Mouse (Mus musculus) urinary bladder, postnatal 36 days (tissue): ENCODE measurements at regions not wholly inside any gene's neighbourhood (a gene's known extent, or its start where the extent isn't known, plus 50 kb on each side); places are given as distances from the start of the nearest gene placed in this dataset.
"Not testable (repeated sequence)": the region's sequence is repeated elsewhere in the genome, so short reads cannot be mapped to it uniquely, and the experiment has no call there.

Source experiments
- DNase-seq, 2 experiments: peaks; one replicate each; pipeline ENCODE4 v3.0.0; 2022; ENCODE audit warnings: low spot score in 2 of 2, mixed read lengths in 1 of 2

DNA sequence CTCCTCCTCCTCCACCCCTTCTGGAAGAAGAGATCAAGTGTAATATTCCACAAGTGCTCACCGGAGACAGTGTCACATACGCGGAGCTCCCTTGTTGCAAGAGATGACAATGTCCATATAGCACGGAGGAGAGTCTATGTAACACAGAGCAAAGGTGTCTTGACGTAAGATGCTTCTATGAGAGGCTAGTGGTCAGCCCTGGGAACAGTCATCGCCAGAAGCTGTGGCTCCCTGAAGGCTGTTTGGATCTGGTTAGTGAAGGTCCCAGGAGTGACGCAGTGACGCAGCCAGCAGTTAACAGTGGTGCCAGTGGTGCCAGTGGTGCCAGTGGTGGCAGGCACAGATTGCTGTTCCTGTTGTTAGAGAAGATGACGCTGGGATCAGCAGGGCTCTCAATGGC lies 66.9 kb downstream of the Twistnb start:
- no peak for DNase-seq

DNA sequence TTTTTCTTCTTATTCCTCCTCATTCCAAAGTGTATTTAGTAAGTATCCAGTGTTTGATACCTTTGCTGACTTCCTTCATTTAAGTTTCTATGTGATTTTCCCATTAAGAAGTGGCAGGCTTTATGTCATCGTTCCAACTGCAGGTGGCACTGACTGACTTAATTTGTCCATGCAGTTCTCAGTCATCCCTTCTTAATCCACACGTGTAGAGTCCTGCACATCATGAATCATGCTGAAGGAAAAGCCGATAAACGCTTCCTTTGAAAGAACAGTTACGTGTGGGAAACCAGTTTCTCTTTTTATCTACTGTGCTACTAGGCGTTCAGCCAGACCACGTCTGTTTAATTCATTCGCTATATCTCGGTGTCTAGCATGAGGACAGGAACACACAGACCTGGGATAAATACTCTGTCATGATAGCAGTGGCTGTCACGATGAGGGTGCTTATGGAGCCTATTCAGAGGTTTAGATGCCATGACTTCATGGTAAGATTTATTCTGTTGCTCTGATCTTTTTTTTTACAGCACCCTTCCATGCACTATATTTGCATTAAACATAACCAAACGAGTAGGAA lies 68.0 kb downstream of the Twistnb start:
- no peak for DNase-seq

DNA sequence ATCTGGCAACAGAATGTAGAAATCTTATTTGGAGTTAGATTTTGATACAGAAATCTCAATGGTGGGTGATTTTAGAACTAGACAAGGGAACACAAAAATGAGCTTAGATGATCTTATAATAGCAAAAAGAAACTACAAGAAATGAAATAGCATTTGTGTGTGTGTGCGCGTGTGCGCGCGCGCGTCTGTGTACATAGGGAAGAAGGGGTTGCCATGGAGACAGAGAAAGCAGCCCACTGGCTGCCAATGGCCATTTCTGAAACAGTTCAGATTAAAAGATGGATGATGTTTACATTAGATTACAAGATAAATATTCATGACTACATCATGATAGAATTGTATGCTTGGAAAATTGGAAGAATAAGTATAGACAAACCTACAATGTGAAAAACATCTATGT lies 112.1 kb downstream of the Twistnb start:
- no peak for DNase-seq

DNA sequence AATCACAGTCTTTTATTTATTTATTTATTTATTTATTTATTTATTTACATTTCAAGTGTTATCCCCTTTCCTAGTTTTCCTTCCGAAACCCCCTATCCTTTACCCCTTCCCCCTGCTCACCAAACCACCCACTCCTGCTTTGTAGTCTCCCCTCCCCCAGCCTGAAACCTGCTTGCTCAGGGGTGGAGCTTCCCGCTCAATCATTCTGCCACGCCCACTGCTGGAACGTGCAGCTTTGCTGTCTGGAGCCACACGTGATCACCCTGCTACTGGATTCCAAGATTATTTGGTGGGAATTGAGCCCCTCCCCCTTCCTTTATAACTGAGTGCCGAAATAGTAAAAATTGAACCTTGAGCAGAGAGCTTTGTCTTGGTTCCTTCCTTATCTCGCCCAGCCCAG lies 122.2 kb downstream of the Twistnb start:
- DNase-seq = not testable (repeated sequence)

DNA sequence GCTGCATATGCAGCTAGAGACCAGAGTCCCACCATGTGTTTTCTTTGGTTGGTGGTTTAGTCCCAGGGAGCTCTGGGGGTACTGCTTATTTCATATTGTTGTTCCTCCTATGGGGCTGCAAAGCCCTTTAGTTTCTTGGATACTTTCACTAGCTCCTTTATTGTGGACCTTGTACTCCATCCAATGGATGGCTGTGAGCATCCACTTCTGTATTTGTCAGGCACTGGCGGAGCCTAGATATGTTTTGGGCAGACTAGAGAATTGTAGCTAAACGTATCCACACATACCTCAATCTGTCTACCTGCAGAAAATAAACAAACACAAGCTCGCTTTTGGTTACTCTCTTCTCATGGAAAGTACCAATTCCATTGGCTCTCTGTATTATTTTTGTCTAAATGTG lies 122.8 kb downstream of the Twistnb start:
- no peak for DNase-seq

DNA sequence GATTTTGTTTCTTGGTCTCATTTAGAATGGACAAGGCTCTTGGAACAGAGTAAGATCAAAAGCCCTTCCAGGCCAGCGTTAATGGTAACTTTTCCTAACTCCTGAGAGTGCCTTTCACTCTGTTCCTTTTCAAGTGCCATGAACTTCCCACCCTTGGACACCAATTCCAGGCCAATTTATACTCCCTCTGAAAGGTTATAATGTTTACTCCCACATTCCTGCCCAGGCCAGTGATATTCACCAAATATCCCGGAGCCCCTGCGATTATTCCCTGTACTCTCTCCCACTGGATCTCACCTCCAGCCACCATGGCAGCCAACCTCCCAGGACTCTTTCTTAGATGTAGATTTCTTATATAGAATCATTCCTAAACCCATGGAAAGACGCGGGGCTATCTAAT lies 123.2 kb downstream of the Twistnb start:
- DNase-seq = no peak

DNA sequence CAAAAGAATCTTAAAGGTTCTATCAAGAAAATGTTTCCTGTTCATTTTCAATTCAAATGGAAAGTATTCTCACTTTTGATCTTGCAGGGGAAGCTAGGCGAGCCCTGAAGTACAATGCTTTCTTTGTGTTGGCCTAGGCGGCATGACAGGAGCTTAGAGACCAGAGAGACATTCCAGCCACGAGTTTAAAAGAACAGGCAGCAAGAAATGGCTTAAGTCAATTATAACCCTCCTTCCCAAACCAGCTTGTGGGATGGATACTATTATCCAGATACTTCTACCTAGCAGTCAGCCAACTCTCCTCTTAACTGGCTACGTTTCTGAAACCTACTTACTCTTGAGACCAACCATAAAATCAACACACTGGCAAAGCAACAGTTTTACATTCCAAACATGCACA lies 124.3 kb downstream of the Twistnb start:
- DNase-seq = no peak

DNA sequence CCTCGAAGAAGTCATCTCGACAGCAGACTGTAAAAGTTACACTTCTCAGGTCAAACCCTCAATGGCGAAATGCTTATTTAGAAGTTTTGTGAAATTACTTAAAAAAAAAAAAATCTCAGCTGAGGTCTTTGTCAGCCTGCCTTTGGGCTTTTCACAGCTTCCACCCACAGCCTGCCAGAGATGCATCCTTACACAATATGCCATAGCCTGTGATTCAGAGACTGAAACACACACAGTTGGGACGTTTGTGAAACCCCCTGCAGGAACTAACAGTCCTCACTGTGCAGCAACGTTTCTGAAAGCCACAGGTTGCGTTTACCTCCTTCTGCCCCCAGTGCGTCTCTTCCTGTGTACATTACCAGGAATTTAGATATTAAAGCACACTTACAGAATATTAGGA lies 131.7 kb downstream of the Twistnb start:
- no peak for DNase-seq

DNA sequence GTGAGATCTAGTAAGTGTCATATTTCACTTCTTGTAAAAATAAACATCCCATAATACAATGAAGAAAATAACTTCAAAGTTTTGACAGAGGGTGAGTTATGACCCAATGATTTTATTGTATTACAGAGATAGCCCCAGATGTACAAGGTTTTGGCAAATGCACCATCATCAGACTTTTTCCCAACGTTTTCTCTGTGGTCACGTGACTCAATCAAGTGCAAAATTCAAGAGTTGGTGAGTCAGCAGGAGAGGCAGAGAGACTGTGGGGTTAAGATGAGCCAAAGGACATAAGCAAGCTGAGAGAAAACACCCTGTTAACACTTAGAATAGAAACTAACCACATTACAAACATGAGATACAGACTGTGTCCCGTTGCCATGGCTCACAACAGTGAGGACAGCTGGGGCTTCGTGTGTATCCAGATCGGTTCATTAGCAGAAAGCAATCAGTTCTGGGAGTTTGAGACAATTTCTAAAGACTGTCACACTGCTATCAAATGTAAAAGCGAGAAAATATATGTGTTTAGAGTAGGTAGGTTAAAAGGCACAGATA lies 148.5 kb downstream of the Twistnb start:
- no peak for DNase-seq

DNA sequence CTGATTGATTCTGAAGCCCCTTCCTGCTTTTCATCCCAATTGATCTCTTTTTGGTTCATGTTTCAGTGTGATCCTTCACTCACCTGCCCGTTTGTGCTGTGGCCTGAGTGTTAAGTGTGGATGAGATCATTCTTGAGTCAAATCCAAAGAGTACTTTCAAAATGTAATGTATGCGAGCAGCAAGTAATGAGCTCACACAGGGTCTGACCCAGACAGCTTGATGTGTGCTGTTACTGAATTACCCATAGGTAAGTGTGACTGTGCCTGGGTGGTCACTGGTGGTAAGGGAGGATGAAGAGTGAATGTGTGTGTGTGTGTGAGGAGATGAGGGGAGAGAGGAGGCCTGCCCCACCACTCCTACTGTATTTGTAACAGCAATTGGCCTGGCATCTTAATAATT lies 151.4 kb downstream of the Twistnb start:
- DNase-seq = no peak

DNA sequence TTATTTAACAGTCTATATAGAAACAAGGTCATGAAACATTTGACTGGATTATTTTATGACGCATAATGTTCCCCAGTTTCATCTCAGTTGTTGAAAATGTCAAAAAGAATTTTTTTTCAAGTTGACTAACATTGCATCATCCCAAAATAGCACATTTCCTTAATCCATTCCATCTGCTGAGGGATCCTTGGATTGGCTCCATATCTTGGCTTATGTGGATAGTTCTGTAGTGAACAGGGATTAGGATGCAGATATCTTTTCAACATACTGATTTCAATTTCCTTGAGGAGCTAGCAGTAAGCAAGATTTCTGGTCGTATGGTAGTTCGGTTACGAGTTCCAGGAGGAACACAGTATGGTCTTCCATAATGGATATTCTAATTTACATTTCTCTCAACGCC lies 161.6 kb downstream of the Twistnb start:
- DNase-seq = no peak

DNA sequence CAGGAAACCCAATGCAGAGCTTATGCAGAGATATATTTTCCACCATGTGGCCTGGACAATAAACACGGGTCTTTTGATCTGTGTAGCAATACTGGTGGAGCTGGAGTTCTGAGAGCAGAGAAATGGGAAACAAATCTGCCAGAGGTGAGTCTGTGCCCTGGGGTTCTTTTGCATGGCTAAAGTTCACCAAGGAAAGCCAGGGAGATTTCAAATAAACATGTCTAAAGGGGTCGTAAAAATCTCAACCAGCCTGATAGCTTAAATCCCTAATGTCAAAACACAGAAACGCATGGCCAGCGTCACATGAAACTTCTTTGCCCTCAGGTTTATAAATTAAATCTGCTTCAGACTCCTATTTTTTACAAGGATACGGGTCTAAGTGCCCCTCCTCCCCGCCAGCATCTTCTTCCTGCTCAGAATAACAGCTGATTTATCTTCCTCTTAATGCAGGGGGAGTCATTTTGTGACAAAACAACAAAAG lies 163.0 kb downstream of the Twistnb start:
- no peak for DNase-seq

DNA sequence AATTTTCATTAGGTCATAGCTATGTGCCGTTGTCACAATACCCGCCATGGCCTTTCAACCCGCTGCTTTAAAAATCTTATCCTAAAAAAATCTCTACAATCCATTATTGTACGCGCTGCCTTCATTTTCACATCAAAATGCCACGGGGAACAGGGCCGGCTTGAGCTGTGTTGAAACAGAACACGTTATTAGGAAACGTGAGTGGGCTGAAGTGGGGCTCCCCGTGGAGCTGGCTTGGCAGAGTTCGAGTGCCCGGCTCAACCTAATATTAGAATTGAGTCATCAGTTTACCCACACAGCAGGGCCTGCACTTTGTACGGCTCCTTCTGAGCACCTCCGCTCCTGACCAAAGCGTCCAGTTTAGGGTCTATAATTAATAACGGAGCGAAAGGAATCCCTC lies 163.5 kb downstream of the Twistnb start:
- DNase-seq = peak in 1 of 2 experiments; percentile 34

DNA sequence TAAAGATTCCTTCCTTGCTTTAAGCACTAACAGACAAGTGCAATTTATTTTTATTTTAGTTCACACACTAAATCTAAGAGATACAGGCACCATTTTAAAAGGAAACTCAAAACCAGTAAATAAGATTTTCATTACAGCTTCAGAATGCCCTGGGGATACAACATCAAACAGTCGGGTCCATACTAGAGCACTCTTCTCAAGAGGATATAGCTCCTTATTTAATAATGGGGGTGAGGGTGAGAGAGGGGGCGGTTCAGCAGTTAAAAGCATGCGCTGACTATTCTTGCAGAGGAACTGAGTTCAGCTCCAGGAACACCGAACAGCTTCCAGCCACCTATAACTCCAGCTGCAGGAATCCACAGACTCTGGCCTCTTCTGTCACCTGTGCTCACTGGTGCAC lies 164.2 kb downstream of the Twistnb start:
- DNase-seq = no peak

DNA sequence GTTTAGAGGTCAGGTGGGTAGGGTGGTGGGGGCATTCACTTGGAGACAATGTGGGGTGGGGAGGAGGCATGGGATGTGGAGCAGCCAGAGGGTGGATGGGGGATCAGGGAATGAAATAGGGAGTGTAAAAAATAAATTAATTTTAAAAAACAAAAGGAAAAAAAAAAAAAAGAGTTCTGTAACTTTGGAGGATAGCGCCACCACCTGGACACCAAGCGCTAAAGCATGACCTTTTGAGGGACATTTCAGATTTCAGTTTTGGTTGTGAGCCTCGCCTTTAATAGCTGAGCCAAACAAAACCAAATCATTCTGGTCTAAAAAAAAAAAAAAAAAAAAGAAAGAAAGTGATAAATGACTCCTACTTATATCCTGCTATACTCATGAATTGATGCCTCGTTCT lies 176.0 kb downstream of the Twistnb start:
- no peak for DNase-seq

DNA sequence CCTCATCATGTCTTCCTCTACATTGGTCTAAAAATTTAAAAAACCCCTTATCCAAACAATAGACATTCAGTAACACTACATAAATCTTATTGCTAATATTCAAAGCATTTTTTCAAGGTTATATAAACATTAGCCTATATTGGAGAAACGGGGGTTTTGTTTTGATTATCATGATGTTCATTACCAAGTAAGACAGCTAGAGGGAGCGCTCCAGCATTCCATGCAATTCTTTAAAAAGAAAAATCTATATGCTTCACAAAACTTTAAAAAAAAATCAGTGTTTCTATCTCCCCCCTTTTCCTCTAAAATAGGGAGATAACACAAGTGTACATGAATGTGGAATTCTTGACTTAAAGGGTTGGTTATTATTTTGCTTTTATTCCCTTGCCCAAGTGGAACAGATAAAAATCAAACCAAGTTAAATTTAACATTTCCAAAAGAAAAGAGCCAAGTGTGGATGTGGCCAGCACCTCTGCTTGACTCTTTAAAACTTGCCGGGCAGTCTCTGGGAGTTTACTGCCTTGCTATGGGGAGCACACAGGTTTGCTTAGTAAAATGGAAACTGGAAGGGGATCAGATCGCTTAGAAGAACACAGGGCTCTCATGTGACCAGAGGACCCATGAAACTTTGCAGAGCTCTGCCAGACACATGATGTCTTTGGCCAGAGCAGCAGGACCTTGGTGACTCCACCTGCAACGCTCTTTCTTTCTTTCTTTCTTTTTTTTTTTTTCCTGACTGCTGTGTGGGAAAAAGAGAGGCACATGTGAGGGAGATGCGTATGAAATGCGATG lies 178.6 kb downstream of the Twistnb start:
- no peak for DNase-seq

DNA sequence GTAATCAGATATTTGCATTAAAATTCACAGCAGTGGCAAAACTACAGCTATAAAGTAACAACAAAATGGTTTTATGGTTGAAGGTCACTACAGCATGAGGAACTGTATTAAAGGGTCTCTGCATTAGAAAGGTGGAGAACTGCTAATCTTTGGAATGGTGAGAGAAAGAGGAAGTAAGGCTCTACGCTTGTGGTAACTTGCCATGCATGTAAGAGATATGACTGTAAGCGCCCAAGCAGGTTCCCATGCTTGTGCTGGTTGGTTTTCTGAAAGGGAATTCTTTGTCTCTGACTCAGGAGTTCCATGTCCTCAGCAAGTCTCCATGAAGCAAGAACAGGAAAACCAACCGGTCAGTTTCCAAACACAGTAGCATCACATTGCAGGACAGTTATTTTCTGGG lies 182.9 kb downstream of the Twistnb start:
- DNase-seq = no peak

DNA sequence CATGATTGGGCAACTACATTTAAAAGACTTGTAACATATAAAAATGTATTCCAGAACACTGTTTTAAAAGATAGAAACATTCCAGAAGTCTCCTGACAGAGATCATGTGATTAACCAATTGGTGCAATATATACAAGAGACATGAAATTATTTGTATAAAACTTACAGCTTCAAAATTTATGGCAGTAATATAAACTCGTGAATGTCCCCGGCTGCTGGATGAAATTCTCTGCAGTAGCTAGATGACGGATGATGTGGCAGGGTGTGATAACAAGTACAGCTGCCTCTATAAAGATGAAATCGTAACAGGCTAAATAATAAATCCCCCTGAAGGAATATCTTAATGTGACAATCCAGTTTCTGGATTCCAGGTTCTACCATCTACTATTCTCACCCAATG lies 191.0 kb downstream of the Twistnb start:
- no peak for DNase-seq

DNA sequence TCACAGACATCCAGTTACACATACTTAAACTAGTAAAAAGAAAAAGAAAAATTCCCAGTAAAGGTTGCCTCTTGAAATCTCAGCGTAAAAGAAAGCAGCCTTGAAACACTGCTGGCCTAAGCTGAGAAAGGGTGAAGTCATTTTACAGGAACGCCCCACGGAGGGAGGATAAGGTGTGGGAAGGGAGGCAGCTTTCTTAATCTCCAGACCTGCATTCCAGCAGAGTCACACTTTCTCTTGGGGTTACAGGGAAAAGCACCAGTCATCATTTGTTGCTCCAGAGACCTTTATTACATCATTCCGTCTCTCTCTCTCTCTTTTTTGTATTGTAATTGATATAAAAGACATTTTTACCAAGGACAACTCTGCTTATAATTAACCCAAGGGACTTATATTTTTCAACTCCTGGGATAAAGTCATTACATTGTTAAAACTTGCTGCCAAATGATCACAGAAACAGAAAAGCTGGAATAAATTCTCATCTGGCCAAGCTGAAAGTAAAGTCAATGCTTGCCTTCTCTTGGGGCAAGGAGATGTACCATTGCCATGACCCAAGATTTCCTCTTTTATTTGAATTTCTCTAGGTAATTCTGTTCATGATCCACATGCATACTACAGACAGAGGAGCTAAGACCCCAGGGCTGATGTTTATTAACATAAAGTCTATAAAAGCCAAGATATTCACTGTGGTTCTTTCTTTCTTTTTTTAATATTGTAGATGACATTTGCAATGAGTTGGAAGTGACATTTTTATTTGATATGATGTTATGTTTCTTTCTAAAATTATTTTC lies 196.9 kb downstream of the Twistnb start:
- DNase-seq = no peak

DNA sequence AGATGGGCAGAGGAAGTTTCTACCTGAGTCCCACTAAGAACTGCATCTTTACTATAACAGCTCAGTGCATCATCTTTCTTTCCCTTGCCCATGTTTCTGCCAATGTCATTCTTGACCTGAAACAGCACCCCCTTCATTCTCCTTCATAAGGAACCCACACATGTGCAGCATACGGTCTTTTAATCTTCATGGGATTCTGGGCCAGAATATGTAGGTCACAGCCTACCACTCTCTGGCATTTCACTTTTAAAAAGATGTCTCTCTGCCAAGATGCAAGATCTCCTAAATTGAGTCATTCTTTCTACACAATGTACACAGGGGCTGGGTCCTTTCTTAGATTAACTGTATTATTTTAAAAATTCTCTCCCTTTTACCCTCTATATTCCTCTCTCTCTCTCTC lies 223.2 kb downstream of the Twistnb start:
- no peak for DNase-seq

DNA sequence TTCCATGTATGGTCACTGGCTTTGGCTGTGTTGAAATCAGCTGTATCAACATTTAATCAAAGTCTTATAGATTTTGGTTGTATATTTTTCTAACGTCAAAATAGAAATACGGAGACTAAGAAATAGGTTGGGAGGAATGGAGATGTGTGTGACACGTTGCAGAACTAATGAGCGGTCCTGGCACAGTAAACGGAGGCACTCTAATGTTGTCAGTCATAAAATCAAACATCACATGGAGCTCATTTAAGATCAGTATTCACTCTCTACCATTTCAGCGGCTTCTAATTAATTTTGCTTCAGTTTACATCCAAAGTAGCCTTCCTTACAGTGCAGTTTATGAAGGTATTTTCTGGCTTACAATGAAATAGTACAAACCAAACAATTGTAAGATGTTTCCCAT lies 246.1 kb downstream of the Twistnb start:
- DNase-seq = no peak

DNA sequence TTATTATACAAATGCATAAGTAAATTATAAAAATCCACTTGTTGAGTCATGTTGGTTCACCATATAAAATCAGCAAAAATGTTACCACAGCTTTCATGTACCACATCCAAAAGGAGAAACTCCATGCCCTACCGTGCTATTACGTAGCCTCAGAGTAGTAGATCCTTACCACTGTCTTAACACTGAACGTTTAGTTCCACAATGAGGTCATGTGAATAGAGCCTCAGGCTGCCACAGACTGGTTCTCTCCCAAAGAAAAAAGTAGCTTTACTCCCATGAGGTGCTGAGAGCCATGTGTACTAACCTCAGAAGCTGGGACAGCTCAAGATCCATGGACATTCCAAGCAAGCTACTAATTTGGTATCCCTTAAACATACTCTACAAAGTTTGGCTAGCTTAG lies 235.4 kb upstream of the Ferd3l start:
- no peak for DNase-seq

DNA sequence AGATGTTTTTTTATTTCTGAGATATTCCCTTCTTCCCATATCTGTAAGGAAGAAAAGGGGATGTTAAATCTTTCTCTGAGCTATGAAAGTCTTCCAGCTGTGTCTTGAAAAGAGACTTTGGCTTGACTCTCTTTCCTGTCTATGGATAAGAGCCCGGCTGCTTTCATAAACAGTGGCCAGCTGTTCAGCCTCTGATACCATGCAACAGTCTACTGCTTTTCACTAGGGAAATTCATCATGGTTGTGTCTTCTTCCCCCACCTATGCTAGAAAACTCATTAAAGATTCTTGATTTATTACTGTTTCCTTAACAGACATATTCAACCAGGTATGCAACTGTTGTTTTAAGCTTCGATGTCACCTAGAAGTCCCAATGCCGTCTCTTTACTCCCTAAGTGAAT lies 213.8 kb upstream of the Ferd3l start:
- DNase-seq = no peak
